In the genomic region with DNA sequence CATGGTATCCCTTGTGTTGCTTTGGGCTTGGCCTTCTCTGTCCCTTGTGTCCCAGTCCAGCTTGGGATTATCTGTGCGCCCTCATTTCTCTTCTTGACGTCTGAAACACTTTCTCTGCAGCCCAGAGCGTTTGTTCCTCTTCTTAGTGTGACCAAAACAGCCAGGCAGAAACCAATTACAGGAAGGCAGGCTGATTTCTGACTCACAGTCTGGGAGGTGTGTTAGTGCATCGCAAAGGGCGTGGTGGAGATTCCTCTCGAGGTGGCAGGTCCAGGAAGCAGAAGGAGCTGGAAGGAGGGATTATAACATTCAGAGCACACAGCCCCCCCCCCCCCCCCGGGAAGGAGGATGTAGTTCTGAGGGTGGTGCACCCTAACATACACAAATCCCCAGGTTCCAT, we compare ENCODE assay signal across 24 mouse cellular contexts.
A peak's percentile ranks its signal among the peaks of the same experiment; 100 is the strongest.
DNase-seq lines count a peak whose midpoint lies in the region; ATAC-seq lines count a peak whose summit lies in the region.
"Had no signal": no experiment of that assay in that cellular context is flagged by ENCODE, and none has a peak within 500 bp of the region (broad histone marks: within the 10 kb centered on the region; RNA-seq: fewer than 3 reads in every experiment).

No protein-coding gene starts in this region.

- H3K4me2 ChIP-seq in hindbrain, embryonic 11.5 days (replicated peaks; ENCODE audit: low read depth, low read length), result no peak overlapping the region
- H3K4me2 ChIP-seq: forebrain, embryonic 13.5 days; hindbrain, embryonic 12.5 days; neural tube, embryonic 12.5 days had no signal

- no peaks in the 10 kb centered on the region for H3K36me3 ChIP-seq in hindbrain, embryonic 11.5 days (ENCODE audit: control insufficient read depth, insufficient read depth, low read length)
- H3K36me3 ChIP-seq: hindbrain, embryonic 12.5 days; midbrain, embryonic 10.5 days; neural tube, embryonic 12.5 days had no signal

- peak; percentile 69 for DNase-seq in 3T3-L1 (ENCODE audit: low read depth, low spot score)
- DNase-seq in 416B (ENCODE audit: low read depth), result peak; percentile 46
- DNase-seq in monocyte, adult 2 months (ENCODE audit: low read depth in 1 of 2, low spot score in 2 of 2), result peak; percentile 36 to 61
- no peak for DNase-seq in right cerebral cortex, adult 2 months (ENCODE audit: low spot score in 2 of 2)
- DNase-seq in hindbrain, embryonic 11.5 days (ENCODE audit: low spot score), result no peak
- no peak for DNase-seq in left cerebral cortex, adult 11 months (ENCODE audit: low spot score)
- DNase-seq in right cerebral cortex, postnatal 14 days, result no peak
- DNase-seq: adrenal gland, adult 2 months; cerebellum, postnatal 25 days; gastrocnemius, postnatal 25 days; kidney, adult 9 months; kidney, postnatal 25 days; left cerebral cortex, postnatal 4 days; liver; liver, postnatal 0 days; lung, postnatal 14 days; thymus, postnatal 25 days had no signal

- H3K4me1 ChIP-seq in hindbrain, embryonic 11.5 days (replicated peaks; ENCODE audit: control insufficient read depth, insufficient read depth, low read length), result peaks cover 2% of the 10 kb centered on the region; the same call in 1 of the 2 replicates

- H3K27me3 ChIP-seq in hindbrain, embryonic 11.5 days (ENCODE audit: control insufficient read depth, insufficient read depth, low read length), result no peaks in the 10 kb centered on the region
- H3K27me3 ChIP-seq: CH12.LX; forebrain, embryonic 13.5 days; hindbrain, embryonic 12.5 days; neural tube, embryonic 12.5 days had no signal

- no peak overlapping the region for H3K9ac ChIP-seq in hindbrain, embryonic 11.5 days (ENCODE audit: low read depth, low read length)
- H3K9ac ChIP-seq: forebrain, embryonic 13.5 days; hindbrain, embryonic 12.5 days; liver, postnatal 0 days; neural tube, embryonic 12.5 days had no signal

- WGBS in hindbrain, embryonic 11.5 days, result 73% methylated on average over 7 of the region's 7 CpGs

- no peak overlapping the region for H3K4me3 ChIP-seq in hindbrain, embryonic 11.5 days (ENCODE audit: low read depth, low read length)
- H3K4me3 ChIP-seq: forebrain, embryonic 13.5 days; hindbrain, embryonic 12.5 days; left cerebral cortex, adult 2 months; midbrain, embryonic 10.5 days; neural tube, embryonic 12.5 days had no signal

- H3K9me3 ChIP-seq in hindbrain, embryonic 11.5 days (ENCODE audit: control insufficient read depth, low read length), result no peaks in the 10 kb centered on the region
- H3K9me3 ChIP-seq: forebrain, embryonic 13.5 days; hindbrain, embryonic 12.5 days; midbrain, embryonic 10.5 days; neural tube, embryonic 12.5 days had no signal

- ATAC-seq in granulocyte monocyte progenitor cell, adult 5-6 weeks (replicated peaks; ENCODE audit: poor library complexity, severe bottlenecking), result peak; percentile 92
- ATAC-seq in hindbrain, embryonic 11.5 days (ENCODE audit: low FRiP score), result no peak
- ATAC-seq: forebrain, embryonic 13.5 days; liver, postnatal 0 days had no signal

- no peak overlapping the region for H3K27ac ChIP-seq in hindbrain, embryonic 11.5 days (ENCODE audit: low read depth, low read length)
- H3K27ac ChIP-seq: forebrain, embryonic 13.5 days; hindbrain, embryonic 12.5 days; left cerebral cortex, adult 2 months; midbrain, embryonic 10.5 days; neural tube, embryonic 12.5 days had no signal

Comparison
In these comparisons a context has a peak if more than half of its experiments do, and no peak if none do; other contexts are left out.
1. DNase-seq: peak in 3T3-L1 (single experiment), 416B (single experiment) and monocyte, adult 2 months (2 of 2); none in right cerebral cortex, adult 2 months (0 of 2), hindbrain, embryonic 11.5 days (single experiment), left cerebral cortex, adult 11 months (single experiment) and right cerebral cortex, postnatal 14 days (single experiment).